Mouse (Mus musculus) midbrain, embryonic 14.5 days (tissue): ENCODE measurements around the gene Fer. TPM values are rescaled to one million over a fixed set of nuclear protein-coding genes. Genes with fewer than 3 reads are reported as not detected.

Source experiments
- ATAC-seq: fragments of 200-750 bp; cut with Nextera tagmentation; 2 replicates; pipeline ENCODE4 v1.8.0; 2017; ENCODE audit warnings: moderate number of reproducible peaks, moderate library complexity; ENCODE audit not compliant: low FRiP score, low TSS enrichment
- DNase-seq: peaks from one replicate; pipeline ENCODE4 v3.0.0-alpha.2; 2015
- H3K27ac ChIP-seq: fragments of 300-500 bp; sonication (generic); replicated peaks from 2 replicates; pipeline ENCODE4 v1.5.1; 2014; ENCODE audit warnings: mild to moderate bottlenecking, low read depth, low read length, moderate library complexity
- H3K27me3 ChIP-seq: fragments of 300-500 bp; sonication (generic); 2 replicates; pipeline ENCODE4 v1.6.1; 2014; ENCODE audit warnings: low read length, control low read depth, mixed read lengths; ENCODE audit not compliant: control insufficient read depth, insufficient read depth
- H3K36me3 ChIP-seq: fragments of 300-500 bp; sonication (generic); 2 replicates; pipeline ENCODE4 v1.6.1; 2014; ENCODE audit warnings: low read length, control low read depth; ENCODE audit not compliant: control insufficient read depth, insufficient read depth
- H3K4me1 ChIP-seq: fragments of 300-500 bp; sonication (generic); 2 replicates; pipeline ENCODE4 v1.6.1; 2014; ENCODE audit warnings: mild to moderate bottlenecking, antibody characterized with exemption, low read length, control low read depth; ENCODE audit not compliant: control insufficient read depth, insufficient read depth
- H3K4me2 ChIP-seq: fragments of 300-500 bp; sonication (generic); 2 replicates; pipeline ENCODE4 v1.6.1; 2014; ENCODE audit warnings: mild to moderate bottlenecking, low read length, moderate library complexity
- H3K4me3 ChIP-seq: fragments of 300-500 bp; sonication (generic); replicated peaks from 2 replicates; pipeline ENCODE4 v1.5.1; 2014; ENCODE audit warnings: low read depth, low read length
- H3K9ac ChIP-seq: fragments of 300-500 bp; sonication (generic); replicated peaks from 2 replicates; pipeline ENCODE4 v1.6.1; 2014; ENCODE audit warnings: mild to moderate bottlenecking, low read length, moderate library complexity
- H3K9me3 ChIP-seq: fragments of 300-500 bp; sonication (generic); 2 replicates; pipeline ENCODE4 v1.6.1; 2016; ENCODE audit warnings: low read length, control low read depth, mixed read lengths; ENCODE audit not compliant: control insufficient read depth
- WGBS: fragments of 180-500 bp; shearing (Covaris S2); extraction: QIAGEN DNeasy Blood & Tissue Kit; methylation state at CpG from one replicate; pipeline ENCODE4 v1.1.7; 2014; 5-methylcytosine and 5-hydroxymethylcytosine counted together
- polyA plus RNA-seq: library from polyadenylated mRNA; unstranded; fragments of >200 nt; fragmentation: Nextera tagmentation; extraction: Ambion mirVana; gene quantifications from 2 replicates; pipeline ENCODE4 v1.2.1, GENCODE M21; 2014

Gene Fer
- polyA plus RNA-seq, 1 experiment from 2014 or later = 39.5 TPM

- no peak overlapping the region for H3K27ac ChIP-seq
- ATAC-seq (no peak), DNase-seq (no peak)
- H3K36me3 ChIP-seq = no peaks in the 10 kb centered on the region
- H3K4me2 ChIP-seq = no peak overlapping the region
- no peak overlapping the region for H3K9ac ChIP-seq
- no peak overlapping the region for H3K4me3 ChIP-seq
- H3K27me3 ChIP-seq = no peaks in the 10 kb centered on the region
- no peaks in the 10 kb centered on the region for H3K9me3 ChIP-seq
- H3K4me1 ChIP-seq = 0 out of 2 replicates have a peak, but pooled peaks cover 5% of the 10 kb centered on the region
- 57% methylated on average over 6 of the region's 6 CpGs for WGBS
These were observed 253.9 kb downstream of the Fer start for GRCm38 (mm10) chr17:64116762-64117161.

GRCm38 (mm10) chr17:64119697-64120288 is 256.9 kb downstream of the Fer start:
- ATAC-seq = no peak
- no peak for DNase-seq
- no peak overlapping the region for H3K9ac ChIP-seq
- H3K9me3 ChIP-seq = no peaks in the 10 kb centered on the region
- no peaks in the 10 kb centered on the region for H3K27me3 ChIP-seq
- H3K4me3 ChIP-seq = no peak overlapping the region
- WGBS = 89% methylated on average over 5 of the region's 5 CpGs
- no peak overlapping the region for H3K27ac ChIP-seq
- H3K4me2 ChIP-seq = no peak overlapping the region
- H3K36me3 ChIP-seq = no peaks in the 10 kb centered on the region
- 0 out of 2 replicates have a peak, but pooled peaks cover 5% of the 10 kb centered on the region for H3K4me1 ChIP-seq

- H3K4me2 ChIP-seq = no peak overlapping the region
- no peak overlapping the region for H3K4me3 ChIP-seq
- no peaks in the 10 kb centered on the region for H3K27me3 ChIP-seq
- no peak overlapping the region for H3K27ac ChIP-seq
- H3K9ac ChIP-seq = no peak overlapping the region
- no peaks in the 10 kb centered on the region for H3K4me1 ChIP-seq
- H3K36me3 ChIP-seq = no peaks in the 10 kb centered on the region
- no peaks in the 10 kb centered on the region for H3K9me3 ChIP-seq
- ATAC-seq (no peak), DNase-seq (no peak)
- 95% methylated on average over 11 of the region's 11 CpGs for WGBS
These were observed 259.7 kb downstream of the Fer start for GRCm38 (mm10) chr17:64122556-64122955.

- H3K27ac ChIP-seq = no peak overlapping the region
- H3K4me1 ChIP-seq = no peaks in the 10 kb centered on the region
- no peak overlapping the region for H3K9ac ChIP-seq
- no peaks in the 10 kb centered on the region for H3K36me3 ChIP-seq
- H3K27me3 ChIP-seq = no peaks in the 10 kb centered on the region
- H3K4me3 ChIP-seq = no peak overlapping the region
- 87% methylated on average over 3 of the region's 3 CpGs for WGBS
- DNase-seq (no peak), ATAC-seq (no peak)
- H3K9me3 ChIP-seq = no peaks in the 10 kb centered on the region
- no peak overlapping the region for H3K4me2 ChIP-seq
These were observed 260.9 kb downstream of the Fer start for GRCm38 (mm10) chr17:64123732-64124131.

- 96% methylated on average over 5 of the region's 5 CpGs for WGBS
These were observed 264.0 kb downstream of the Fer start for GRCm38 (mm10) chr17:64126904-64127303.

GRCm38 (mm10) chr17:64129750-64130149 is 266.9 kb downstream of the Fer start:
- H3K27ac ChIP-seq = no peak overlapping the region
- no peak for ATAC-seq
- WGBS = 71% methylated on average over 2 of the region's 2 CpGs

More at GRCm38 (mm10) chr17:64126904-64127303, 264.0 kb downstream of the Fer start:
- H3K27me3 ChIP-seq = no peaks in the 10 kb centered on the region
- ATAC-seq (no peak), DNase-seq (no peak)
- H3K9me3 ChIP-seq = no peaks in the 10 kb centered on the region
- no peaks in the 10 kb centered on the region for H3K4me1 ChIP-seq
- H3K9ac ChIP-seq = no peak overlapping the region
- no peak overlapping the region for H3K4me3 ChIP-seq
- no peaks in the 10 kb centered on the region for H3K36me3 ChIP-seq
- no peak overlapping the region for H3K4me2 ChIP-seq
- no peak overlapping the region for H3K27ac ChIP-seq

GRCm38 (mm10) chr17:64130356-64130755 is 267.5 kb downstream of the Fer start:
- WGBS = 69% methylated on average over 3 of the region's 3 CpGs

More at GRCm38 (mm10) chr17:64129750-64130149, 266.9 kb downstream of the Fer start:
- no peak overlapping the region for H3K9ac ChIP-seq
- no peak overlapping the region for H3K4me3 ChIP-seq
- no peak for DNase-seq
- H3K4me1 ChIP-seq = no peaks in the 10 kb centered on the region
- H3K36me3 ChIP-seq = no peaks in the 10 kb centered on the region
- H3K9me3 ChIP-seq = no peaks in the 10 kb centered on the region
- H3K4me2 ChIP-seq = no peak overlapping the region
- H3K27me3 ChIP-seq = no peaks in the 10 kb centered on the region

GRCm38 (mm10) chr17:64132183-64132582 is 269.3 kb downstream of the Fer start:
- H3K4me1 ChIP-seq = no peaks in the 10 kb centered on the region
- WGBS = 85% methylated on average over 6 of the region's 6 CpGs
- H3K9me3 ChIP-seq = no peaks in the 10 kb centered on the region
- no peak for ATAC-seq
- H3K9ac ChIP-seq = no peak overlapping the region
- H3K4me3 ChIP-seq = no peak overlapping the region
- no peaks in the 10 kb centered on the region for H3K27me3 ChIP-seq
- DNase-seq = no peak
- no peak overlapping the region for H3K4me2 ChIP-seq
- no peak overlapping the region for H3K27ac ChIP-seq
- H3K36me3 ChIP-seq = no peaks in the 10 kb centered on the region

More at GRCm38 (mm10) chr17:64130356-64130755, 267.5 kb downstream of the Fer start:
- no peak overlapping the region for H3K4me3 ChIP-seq
- peak; percentile 48 for DNase-seq
- H3K27ac ChIP-seq = no peak overlapping the region
- H3K4me1 ChIP-seq = no peaks in the 10 kb centered on the region
- H3K4me2 ChIP-seq = no peak overlapping the region
- no peak overlapping the region for H3K9ac ChIP-seq
- no peaks in the 10 kb centered on the region for H3K9me3 ChIP-seq
- ATAC-seq = no peak
- no peaks in the 10 kb centered on the region for H3K27me3 ChIP-seq
- H3K36me3 ChIP-seq = no peaks in the 10 kb centered on the region

- Histone ChIP-seq H3K4me2 (no peak overlapping the region), H3K27me3 (no peaks in the 10 kb centered on the region), H3K4me1 (peaks cover 8% of the 10 kb centered on the region), H3K4me3 (no peak overlapping the region), H3K27ac (no peak overlapping the region), H3K9ac (no peak overlapping the region), H3K9me3 (no peaks in the 10 kb centered on the region), H3K36me3 (peaks cover 16% of the 10 kb centered on the region)
- DNase-seq (no peak), ATAC-seq (no peak)
- 70% methylated on average over 8 of the region's 8 CpGs for WGBS
These were observed 273.2 kb downstream of the Fer start for GRCm38 (mm10) chr17:64135941-64136650.
